Mouse (Mus musculus) erythroblast, embryonic 14.5 days (primary cell): Measurements from ENCODE around the gene Mdh1. TPM values are rescaled to one million over a fixed set of nuclear protein-coding genes. Genes with fewer than 3 reads are reported as not detected.

ENCODE experiments used
- H3K27me3 ChIP-seq: 2 replicates; pipeline ENCODE4 v1.6.1; 2012; ENCODE audit warnings: inconsistent platforms; ENCODE audit not compliant: control insufficient read depth
- H3K36me3 ChIP-seq: 2 replicates; pipeline ENCODE4 v1.6.1; 2012; ENCODE audit warnings: mild to moderate bottlenecking, inconsistent platforms; ENCODE audit not compliant: control insufficient read depth
- H3K4me1 ChIP-seq: 2 replicates; pipeline ENCODE4 v1.6.1; 2012; ENCODE audit warnings: inconsistent platforms; ENCODE audit not compliant: control insufficient read depth
- H3K4me3 ChIP-seq: replicated peaks from 2 replicates; pipeline ENCODE3; 2012; ENCODE audit warnings: moderate library complexity, mild to moderate bottlenecking, inconsistent platforms
- H3K9me3 ChIP-seq: 2 replicates; pipeline ENCODE4 v1.6.1; 2012; ENCODE audit warnings: low read length, inconsistent platforms, mixed read lengths; ENCODE audit not compliant: control insufficient read depth
- GATA1 ChIP-seq: IDR thresholded peaks from 2 replicates; pipeline ENCODE4 v1.6.1; 2012; ENCODE audit warnings: low read length, inconsistent platforms, mixed read lengths
- TAL1 ChIP-seq: IDR thresholded peaks from 3 replicates; pipeline ENCODE4 v1.6.1; 2012; ENCODE audit warnings: low read length, inconsistent platforms, mixed read lengths
- polyA plus RNA-seq: library from polyadenylated mRNA; stranded (reverse); fragments of >175 nt; gene quantifications from 2 replicates; pipeline ENCODE4 v1.2.3, GENCODE M21; 2012

The Mdh1 gene
- polyA plus RNA-seq = 0.59 and 0.68 TPM in 2 replicates

DNA sequence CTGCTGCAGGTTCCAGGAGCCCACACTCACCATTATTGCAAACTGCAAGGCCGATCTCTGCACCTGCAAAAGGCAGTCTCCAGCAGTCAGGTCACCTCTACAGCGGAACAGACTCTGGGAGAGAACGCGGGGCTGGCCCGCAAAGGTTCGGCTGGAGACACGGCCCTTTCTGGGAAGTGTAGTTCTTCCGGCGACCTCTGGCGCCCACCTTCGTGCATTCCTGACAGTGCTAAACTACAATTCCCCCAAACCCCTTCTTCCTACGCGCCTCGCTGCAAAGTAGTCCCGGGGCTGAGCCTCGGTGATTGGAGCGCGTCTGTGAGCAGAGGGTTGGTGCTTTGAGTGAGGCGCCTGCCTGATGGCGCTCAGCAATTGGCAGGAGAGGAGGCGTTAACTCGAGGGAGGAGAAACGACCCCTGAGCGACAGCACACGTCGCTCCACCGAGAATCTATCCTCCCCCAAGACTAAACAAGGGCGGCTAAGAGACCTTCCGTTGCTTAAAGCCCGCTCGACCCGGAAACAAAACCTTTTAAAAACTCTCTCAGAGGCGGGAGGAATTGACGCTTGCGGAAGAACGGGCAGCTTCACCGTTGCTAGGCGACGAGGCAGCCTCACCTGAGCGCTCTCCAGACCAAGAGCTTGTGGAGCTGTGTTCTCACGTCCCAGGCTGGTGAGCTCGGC is at the start of gene Mdh1, which contains the start of gene Wdpcp:
TSS of gene Mdh1 (minus strand) at position 668 of the 682 bp plus-strand sequence.
TSS of gene Wdpcp (plus strand) at position 536 of the 682 bp plus-strand sequence.
- Histone ChIP-seq H3K36me3 (no peaks in the 10 kb centered on the region), H3K4me1 (peaks cover 31% of the 10 kb centered on the region), H3K4me3 (peak within 1 kb of the TSS; percentile 68), H3K27me3 (no peaks in the 10 kb centered on the region), H3K9me3 (no peaks in the 10 kb centered on the region)
- TF ChIP-seq TAL1 (no peak), GATA1 (no peak)

DNA sequence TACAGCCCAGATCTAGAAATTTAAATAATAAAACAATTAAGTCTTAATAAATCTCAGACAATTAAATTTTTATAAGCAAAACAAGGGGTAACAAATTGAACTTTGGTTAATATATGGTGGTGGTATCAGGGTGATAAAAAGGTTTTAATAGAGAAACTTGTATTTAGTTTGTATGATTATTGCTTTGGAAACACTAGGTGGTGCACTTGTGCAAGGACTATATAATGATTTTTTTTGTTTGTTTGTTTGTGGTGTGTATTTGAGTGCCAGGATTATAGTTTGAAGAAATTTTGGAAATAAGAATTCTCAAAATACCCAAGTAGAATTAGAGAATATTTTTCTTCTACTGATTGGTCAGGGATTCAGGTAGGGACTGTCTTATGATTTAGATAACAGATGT is 43.7 kb upstream of the Mdh1 start:
- no peaks in the 10 kb centered on the region for H3K27me3 ChIP-seq
- H3K4me1 ChIP-seq = no peaks in the 10 kb centered on the region
- H3K4me3 ChIP-seq = no peak overlapping the region
- H3K9me3 ChIP-seq = no peaks in the 10 kb centered on the region
- H3K36me3 ChIP-seq = no peaks in the 10 kb centered on the region
- no peak for TF ChIP-seq TAL1
- TF ChIP-seq GATA1 = no peak

DNA sequence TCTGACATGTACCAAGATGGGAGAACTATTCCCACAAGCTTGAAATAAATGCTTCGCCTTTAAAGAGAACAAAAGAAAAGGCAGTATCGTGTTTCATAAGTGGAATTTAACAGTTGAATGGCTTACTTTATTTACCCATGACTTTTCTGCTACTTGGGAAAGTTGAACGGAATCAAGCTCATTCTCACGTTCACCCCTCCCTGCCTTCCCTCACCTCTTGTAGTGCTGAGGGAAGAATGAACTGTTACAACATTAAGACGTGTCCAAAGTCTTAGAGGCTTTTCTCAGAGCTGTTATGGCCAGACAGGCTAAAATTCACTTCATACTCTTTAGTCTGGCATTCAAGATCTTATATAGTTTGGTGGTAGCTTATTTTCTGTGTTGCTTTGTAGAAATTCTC is 30.3 kb upstream of the Mdh1 start:
- no peaks in the 10 kb centered on the region for H3K36me3 ChIP-seq
- H3K27me3 ChIP-seq = no peaks in the 10 kb centered on the region
- TF ChIP-seq GATA1 = no peak
- TF ChIP-seq TAL1 = no peak
- H3K4me1 ChIP-seq = no peaks in the 10 kb centered on the region
- no peak overlapping the region for H3K4me3 ChIP-seq
- H3K9me3 ChIP-seq = no peaks in the 10 kb centered on the region

DNA sequence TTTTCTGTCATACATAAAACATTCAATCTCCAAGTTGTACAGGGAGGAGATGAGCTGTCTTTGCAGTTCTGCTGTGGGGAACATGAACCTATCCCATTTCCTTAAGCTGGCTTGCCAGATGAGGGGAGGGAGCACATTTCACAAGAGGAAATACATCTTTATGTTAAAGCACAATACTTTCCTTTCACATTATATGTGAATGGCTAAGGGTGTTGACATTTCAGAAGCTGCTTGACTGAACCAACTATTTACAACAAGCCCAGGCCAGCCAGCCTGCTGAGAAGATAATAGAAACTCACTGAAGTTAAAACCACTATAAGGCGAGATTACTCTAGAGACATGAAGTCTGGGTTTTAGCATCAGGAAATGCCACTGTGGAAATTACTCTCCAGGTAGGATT is 11.1 kb upstream of the Mdh1 start:
- Histone ChIP-seq H3K9me3 (no peaks in the 10 kb centered on the region), H3K36me3 (no peaks in the 10 kb centered on the region), H3K27me3 (no peaks in the 10 kb centered on the region), H3K4me1 (no peaks in the 10 kb centered on the region), H3K4me3 (no peak overlapping the region)
- TF ChIP-seq TAL1 (no peak), GATA1 (no peak)

DNA sequence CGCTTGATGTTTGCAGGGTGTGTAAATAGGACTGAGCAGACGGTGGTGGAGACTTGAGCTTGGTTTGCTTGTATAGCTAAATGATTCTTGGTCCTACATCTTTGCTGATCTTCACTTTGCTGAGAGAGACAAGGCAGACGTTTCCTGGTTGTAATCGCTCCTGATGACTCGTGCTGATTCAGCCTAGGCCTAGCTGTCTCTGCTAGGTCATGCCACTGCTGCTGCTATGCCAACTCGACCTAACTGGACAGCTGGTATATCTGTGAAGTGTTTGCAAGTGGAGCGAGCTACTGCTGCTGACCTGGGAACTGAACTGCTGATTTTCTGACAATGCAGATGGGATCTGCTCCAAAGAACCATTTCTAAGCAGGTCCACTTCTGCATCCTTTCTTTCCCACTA is 9.3 kb upstream of the Mdh1 start:
- TF ChIP-seq TAL1 (no peak), GATA1 (no peak)
- no peaks in the 10 kb centered on the region for H3K4me1 ChIP-seq

DNA sequence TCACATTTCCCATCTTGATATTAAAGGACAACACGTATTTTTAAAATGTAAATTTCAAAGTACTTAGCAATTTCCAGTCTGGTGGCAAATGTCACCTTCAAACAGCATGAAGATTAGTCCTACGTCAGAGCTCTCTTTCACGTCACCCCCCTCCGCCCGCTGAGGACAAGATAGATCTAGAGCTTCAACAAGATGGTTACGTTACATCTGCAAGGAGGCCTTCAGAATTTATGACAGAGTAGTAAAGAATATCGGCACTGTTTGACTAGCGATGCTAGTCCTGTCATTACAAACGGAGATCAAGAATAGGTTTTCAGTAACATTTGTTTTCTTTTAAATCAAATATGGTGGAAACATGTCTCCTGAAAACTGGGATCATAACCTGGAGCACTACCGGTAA is 1.2 kb downstream of the Mdh1 start:
- Histone ChIP-seq H3K27me3 (no peaks in the 10 kb centered on the region), H3K36me3 (peaks cover 4% of the 10 kb centered on the region; the same call in 1 of the 2 replicates), H3K4me3 (peak overlapping the region; percentile 68), H3K9me3 (no peaks in the 10 kb centered on the region), H3K4me1 (peaks cover 31% of the 10 kb centered on the region)
- TF ChIP-seq GATA1 = no peak

More for the DNA sequence above, 9.3 kb upstream of the Mdh1 start:
- Histone ChIP-seq H3K4me3 (no peak overlapping the region), H3K9me3 (no peaks in the 10 kb centered on the region), H3K36me3 (no peaks in the 10 kb centered on the region), H3K27me3 (no peaks in the 10 kb centered on the region)

DNA sequence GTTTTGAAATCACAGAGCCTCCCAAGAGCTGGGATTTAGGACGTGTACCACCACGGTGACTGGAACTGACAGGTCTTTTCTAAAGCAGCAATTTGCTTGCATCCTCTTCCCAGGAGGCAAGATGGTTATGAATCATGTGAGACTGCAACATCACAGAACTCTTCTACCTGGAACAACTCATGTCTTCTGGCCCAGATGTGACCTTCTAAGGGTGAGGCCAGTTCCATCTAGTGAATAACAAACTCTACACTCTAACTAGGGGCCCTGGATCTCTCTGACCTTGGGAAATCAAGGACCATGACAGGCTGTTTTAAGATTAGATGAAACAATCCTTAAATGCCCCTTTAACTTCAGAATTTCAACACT is 2.1 kb downstream of the Mdh1 start:
- peaks cover 31% of the 10 kb centered on the region for H3K4me1 ChIP-seq
- no peak overlapping the region for H3K4me3 ChIP-seq
- H3K36me3 ChIP-seq = peaks cover 8% of the 10 kb centered on the region
- H3K27me3 ChIP-seq = no peaks in the 10 kb centered on the region
- TF ChIP-seq TAL1 = no peak
- no peak for TF ChIP-seq GATA1
- H3K9me3 ChIP-seq = no peaks in the 10 kb centered on the region

DNA sequence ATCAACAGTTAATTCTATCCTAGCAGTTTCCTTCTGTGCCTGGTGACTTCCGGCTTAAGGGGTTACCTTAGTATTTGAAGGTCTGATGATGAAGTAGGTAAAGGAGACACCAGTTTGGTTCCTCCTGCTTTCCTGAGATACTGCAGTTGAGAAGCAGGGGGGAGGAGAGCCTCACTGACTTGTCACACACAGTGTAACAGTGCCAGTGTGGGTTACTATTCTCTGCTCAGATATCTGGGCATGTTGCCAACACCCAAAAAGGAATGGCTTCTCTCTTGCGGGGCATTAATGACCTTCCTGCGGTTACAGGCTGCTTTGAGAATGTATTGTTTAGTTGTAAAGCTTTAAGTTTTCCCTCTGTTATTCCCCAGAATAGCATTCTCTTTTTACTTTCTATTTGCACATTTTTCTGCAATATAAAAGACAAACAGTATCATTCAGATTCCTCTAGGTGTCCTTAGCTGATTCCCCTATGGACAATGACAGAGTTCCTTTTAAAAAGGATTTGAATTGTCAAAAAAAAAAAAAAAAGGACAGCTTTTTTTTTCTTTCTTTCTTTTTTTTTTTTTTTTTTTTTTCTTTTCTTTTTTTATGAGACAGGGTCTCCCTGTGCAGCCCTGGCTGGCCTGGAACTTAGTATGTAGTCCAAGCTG is 2.6 kb downstream of the Mdh1 start:
- TF ChIP-seq TAL1 (no peak), GATA1 (no peak)
- no peaks in the 10 kb centered on the region for H3K27me3 ChIP-seq
- no peaks in the 10 kb centered on the region for H3K9me3 ChIP-seq
- no peak overlapping the region for H3K4me3 ChIP-seq
- H3K4me1 ChIP-seq = peaks cover 31% of the 10 kb centered on the region
- H3K36me3 ChIP-seq = peaks cover 11% of the 10 kb centered on the region

DNA sequence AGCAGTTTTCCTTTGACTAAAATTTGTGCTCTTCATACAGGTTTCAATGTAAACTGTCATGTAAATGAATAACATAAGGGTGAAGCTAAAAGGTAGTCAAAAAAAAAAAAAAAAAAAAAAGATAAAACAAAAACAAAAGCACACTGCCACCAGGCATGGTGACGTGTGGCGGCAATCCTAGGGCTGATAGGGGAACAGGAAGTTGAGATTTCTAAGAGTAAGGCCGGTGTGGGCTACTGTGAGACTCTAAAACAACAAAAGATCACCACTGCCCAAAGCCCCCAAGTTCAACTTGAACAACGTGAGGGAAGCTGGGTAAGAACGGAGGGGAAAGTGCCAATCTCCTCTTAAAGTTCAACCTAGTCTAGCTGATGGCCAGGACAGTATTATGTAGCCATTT is 3.2 kb downstream of the Mdh1 start:
- H3K4me1 ChIP-seq = peaks cover 31% of the 10 kb centered on the region
- H3K9me3 ChIP-seq = no peaks in the 10 kb centered on the region
- no peak overlapping the region for H3K4me3 ChIP-seq
- no peaks in the 10 kb centered on the region for H3K27me3 ChIP-seq
- TF ChIP-seq GATA1 (no peak), TAL1 (no peak)
- peaks cover 11% of the 10 kb centered on the region for H3K36me3 ChIP-seq
